Mouse (Mus musculus) cerebellum, postnatal 10 days (tissue): ENCODE measurements around the gene Acot4.
"Not testable (repeated sequence)": the region's sequence is repeated elsewhere in the genome, so short reads cannot be mapped to it uniquely, and the experiment has no call there.

Source experiments
- DNase-seq, 2 experiments: peaks; one replicate each; pipeline ENCODE4 v3.0.0; 2021; ENCODE audit warnings: mixed read lengths in 2 of 2

Acot4 gene

GRCm38 (mm10) chr12:84032854-84033253, 5.3 kb upstream of the Acot4 start:
- DNase-seq = no peak

- DNase-seq = not testable (repeated sequence)
These were observed 4.9 kb upstream of the Acot4 start for GRCm38 (mm10) chr12:84033302-84033701.

GRCm38 (mm10) chr12:84034108-84034507, 4.1 kb upstream of the Acot4 start:
- no peak for DNase-seq

GRCm38 (mm10) chr12:84038691-84039111, 522 bp downstream of the Acot4 start, which contains the start of gene Gm49366:
TSS of gene Gm49366 (plus strand) at chr12:84038935.
- DNase-seq = peak; percentile 69 to 78

GRCm38 (mm10) chr12:84042248-84042647, 4.1 kb downstream of the Acot4 start:
- no peak for DNase-seq

- DNase-seq = no peak
These were observed 5.9 kb downstream of the Acot4 start for GRCm38 (mm10) chr12:84044045-84044444.

GRCm38 (mm10) chr12:84046906-84047305, 8.7 kb downstream of the Acot4 start:
- no peak for DNase-seq

- DNase-seq = not testable (repeated sequence)
These were observed 12.6 kb downstream of the Acot4 start for GRCm38 (mm10) chr12:84050744-84051143.

- no peak for DNase-seq
These were observed 13.8 kb downstream of the Acot4 start, which contains the start of gene Acot3 for GRCm38 (mm10) chr12:84051937-84052474. TSS of gene Acot3 (plus strand) at chr12:84052144.

GRCm38 (mm10) chr12:84052609-84053008, 14.4 kb downstream of the Acot4 start:
- no peak for DNase-seq

- peak; percentile 32 to 44 for DNase-seq
These were observed 15.0 kb downstream of the Acot4 start for GRCm38 (mm10) chr12:84053173-84053572.

GRCm38 (mm10) chr12:84053679-84054391, 15.7 kb downstream of the Acot4 start:
- DNase-seq = peak; percentile 47 to 50

- DNase-seq = peak; percentile 27 to 67
These were observed 22.8 kb downstream of the Acot4 start for GRCm38 (mm10) chr12:84060946-84061345.

- no peak for DNase-seq
These were observed 24.2 kb downstream of the Acot4 start for GRCm38 (mm10) chr12:84062336-84062735.

GRCm38 (mm10) chr12:84063228-84063627, 25.0 kb downstream of the Acot4 start:
- DNase-seq = peak; percentile 40 to 55

- DNase-seq = no peak
These were observed 25.7 kb downstream of the Acot4 start for GRCm38 (mm10) chr12:84063833-84064232.

GRCm38 (mm10) chr12:84064621-84065020, 26.4 kb downstream of the Acot4 start:
- DNase-seq = peak in 1 of 2 experiments; percentile 32

- DNase-seq = no peak
These were observed 29.6 kb downstream of the Acot4 start for GRCm38 (mm10) chr12:84067752-84068151.

GRCm38 (mm10) chr12:84068296-84068695, 30.1 kb downstream of the Acot4 start:
- DNase-seq = no peak

GRCm38 (mm10) chr12:84068986-84069385, 30.8 kb downstream of the Acot4 start, which contains the start of gene Acot5:
TSS of gene Acot5 (plus strand) at chr12:84069325.
- no peak for DNase-seq

GRCm38 (mm10) chr12:84069582-84069981, 31.4 kb downstream of the Acot4 start:
- DNase-seq = peak; percentile 58 to 59

- no peak for DNase-seq
These were observed 33.5 kb downstream of the Acot4 start for GRCm38 (mm10) chr12:84071696-84072095.

- DNase-seq = no peak
These were observed 39.3 kb downstream of the Acot4 start for GRCm38 (mm10) chr12:84077371-84077990.

- no peak for DNase-seq
These were observed 45.7 kb downstream of the Acot4 start for GRCm38 (mm10) chr12:84083842-84084241.
